Mouse (Mus musculus): Measurements from ENCODE around the gene Gtpbp4.

DNA sequence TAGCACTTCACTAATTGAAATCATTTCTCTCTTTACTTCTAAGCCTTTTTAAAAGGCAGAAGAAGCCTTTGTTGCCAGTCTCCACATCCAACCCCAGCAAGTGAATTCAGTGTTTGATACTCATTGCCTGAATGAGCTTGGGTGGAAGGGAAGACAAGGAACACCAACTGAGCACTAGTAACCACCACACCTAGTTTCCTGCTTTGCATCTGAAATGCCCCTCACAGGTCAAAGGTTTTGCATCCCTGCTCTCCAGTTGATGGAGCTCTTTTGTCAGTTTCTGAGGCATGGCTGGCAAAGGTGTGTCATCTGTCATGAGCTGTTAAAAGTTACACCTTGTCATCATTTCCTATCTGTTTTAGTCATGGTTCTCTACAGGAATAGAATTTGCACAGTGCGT is 48.8 kb upstream of the Gtpbp4 start:
- TF ChIP-seq CTCF (IDR thresholded peaks at IDR 0.05; ENCODE audit: control insufficient read depth, insufficient read depth, insufficient replicate concordance, low read depth, low read length), result no peak
- TF ChIP-seq POLR2A (IDR thresholded peaks at IDR 0.05; ENCODE audit: control insufficient read depth, low read depth, low read length), result no peak
